Mouse (Mus musculus): ENCODE results near the gene Gm3625. TPM values are rescaled to one million over a fixed set of nuclear protein-coding genes. Genes with fewer than 3 reads are reported as not detected.

Gene Gm3625
- polyA plus RNA-seq, 1 experiment from 2014 or later, result not detected

DNA sequence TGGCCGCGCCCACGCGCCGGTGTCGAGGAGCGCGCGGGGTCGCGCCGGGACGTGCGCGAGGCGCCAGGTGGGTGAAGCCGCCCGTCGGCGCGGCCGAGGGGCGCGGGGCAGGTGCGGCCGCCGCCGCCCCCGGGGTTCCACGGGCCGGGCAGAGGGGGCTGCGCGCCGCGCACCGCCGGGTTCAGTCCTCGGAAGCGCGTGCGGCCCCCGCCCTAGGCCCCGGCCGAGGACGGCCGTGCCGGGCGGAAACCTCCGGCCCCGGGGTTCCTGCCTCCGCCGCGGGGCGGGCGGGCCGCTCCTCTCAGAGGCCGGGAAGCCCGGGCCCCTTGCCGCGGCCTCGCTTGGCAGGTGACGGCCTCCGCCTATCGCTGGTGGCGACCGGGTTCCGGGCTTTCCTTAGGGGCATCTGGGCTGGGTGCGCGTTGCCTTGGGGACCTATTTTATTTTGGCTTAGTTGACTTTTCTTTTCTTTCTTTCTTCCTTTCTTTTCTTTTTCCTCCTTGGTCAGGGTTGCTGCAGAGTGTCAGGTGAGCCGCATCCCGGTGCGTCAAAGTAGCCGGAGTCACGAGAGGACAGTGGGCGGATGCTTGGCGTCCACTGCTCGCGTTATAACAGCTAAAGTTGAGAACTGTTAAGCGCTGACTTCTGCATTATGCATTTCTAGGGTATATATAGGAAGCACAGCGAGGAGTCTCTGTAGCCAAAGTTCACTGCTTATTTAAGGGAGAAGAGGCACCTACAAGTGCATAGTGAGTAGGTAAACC, 621 bp upstream of the Gm3625 start:
- H3K4me1 ChIP-seq, result 0 out of 2 replicates have a peak, but pooled peaks cover 2% of the 10 kb centered on the region
- ATAC-seq (ENCODE audit: insufficient read depth, low FRiP score, low read depth), result peak; percentile 77
- under 1% methylated on average over 33 of the region's 80 CpGs for WGBS

DNA sequence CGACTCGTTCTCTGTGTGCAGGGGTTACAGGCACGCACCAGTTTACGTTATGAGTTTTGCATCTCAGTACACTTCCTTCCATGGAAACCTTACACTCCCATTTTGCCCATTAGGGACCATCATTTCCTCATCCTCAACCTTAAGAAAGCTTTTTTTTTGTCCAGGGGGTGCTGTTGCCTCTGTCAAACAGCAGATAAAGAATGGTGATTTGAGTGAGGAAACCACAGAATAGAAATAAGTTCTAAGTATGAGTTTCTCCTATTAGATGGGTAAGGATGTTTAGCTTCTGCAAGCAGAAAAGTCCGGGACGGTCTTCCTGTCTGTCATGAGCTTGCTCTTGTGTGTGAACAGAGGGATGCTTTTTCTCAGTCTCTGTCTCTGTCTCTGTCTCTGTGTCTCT, 702 bp downstream of the Gm3625 start:
- WGBS, result 55% methylated on average over 6 of the region's 6 CpGs
- no peak for ATAC-seq (ENCODE audit: insufficient read depth, low FRiP score, low read depth)

More for the DNA sequence above, 621 bp upstream of the Gm3625 start:
- no peaks in the 10 kb centered on the region for H3K27me3 ChIP-seq (replicated peaks)
- H3K27ac ChIP-seq, result peak overlapping the region; percentile 83
- peak overlapping the region; percentile 86 for H3K4me2 ChIP-seq
- H3K36me3 ChIP-seq, result no peaks in the 10 kb centered on the region
- H3K9me3 ChIP-seq, result no peaks in the 10 kb centered on the region
- H3K9ac ChIP-seq, result peak overlapping the region; percentile 68
- peak overlapping the region; percentile 75 for H3K4me3 ChIP-seq (replicated peaks)

DNA sequence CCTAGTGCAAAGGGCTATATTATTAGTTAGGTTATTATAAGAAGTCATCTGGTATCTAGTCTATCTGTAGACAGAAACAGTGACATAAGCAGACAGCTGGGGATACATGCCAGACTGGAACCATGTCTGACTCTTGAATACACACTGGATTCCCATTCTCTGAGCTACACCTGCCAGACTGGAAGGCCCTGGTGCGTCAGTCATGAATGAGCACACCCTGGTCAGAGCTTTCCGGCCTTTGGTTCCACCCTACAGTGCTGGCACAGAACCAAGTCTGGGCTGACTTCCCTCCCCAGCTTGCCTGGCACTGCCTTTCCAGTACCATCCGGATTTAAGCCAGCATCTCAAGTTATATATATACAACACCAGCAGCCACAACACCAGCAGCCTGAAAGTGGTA, 4.1 kb downstream of the Gm3625 start:
- no peak overlapping the region for H3K27ac ChIP-seq
- H3K4me2 ChIP-seq, result no peak overlapping the region
- H3K9ac ChIP-seq, result no peak overlapping the region
- H3K27me3 ChIP-seq (replicated peaks), result no peaks in the 10 kb centered on the region
- no peaks in the 10 kb centered on the region for H3K9me3 ChIP-seq
- no peaks in the 10 kb centered on the region for H3K36me3 ChIP-seq
- no peak for ATAC-seq (ENCODE audit: insufficient read depth, low FRiP score, low read depth)
- H3K4me1 ChIP-seq, result no peaks in the 10 kb centered on the region
- H3K4me3 ChIP-seq (replicated peaks), result no peak overlapping the region
- WGBS, result 70% methylated on average over 3 of the region's 3 CpGs

More for the DNA sequence above, 702 bp downstream of the Gm3625 start:
- H3K27me3 ChIP-seq (replicated peaks), result no peaks in the 10 kb centered on the region
- peak overlapping the region; percentile 75 for H3K4me3 ChIP-seq (replicated peaks)
- no peaks in the 10 kb centered on the region for H3K36me3 ChIP-seq
- no peak overlapping the region for H3K9ac ChIP-seq
- peak overlapping the region; percentile 86 for H3K4me2 ChIP-seq
- 0 out of 2 replicates have a peak, but pooled peaks cover 2% of the 10 kb centered on the region for H3K4me1 ChIP-seq
- H3K9me3 ChIP-seq, result no peaks in the 10 kb centered on the region
- no peak overlapping the region for H3K27ac ChIP-seq

DNA sequence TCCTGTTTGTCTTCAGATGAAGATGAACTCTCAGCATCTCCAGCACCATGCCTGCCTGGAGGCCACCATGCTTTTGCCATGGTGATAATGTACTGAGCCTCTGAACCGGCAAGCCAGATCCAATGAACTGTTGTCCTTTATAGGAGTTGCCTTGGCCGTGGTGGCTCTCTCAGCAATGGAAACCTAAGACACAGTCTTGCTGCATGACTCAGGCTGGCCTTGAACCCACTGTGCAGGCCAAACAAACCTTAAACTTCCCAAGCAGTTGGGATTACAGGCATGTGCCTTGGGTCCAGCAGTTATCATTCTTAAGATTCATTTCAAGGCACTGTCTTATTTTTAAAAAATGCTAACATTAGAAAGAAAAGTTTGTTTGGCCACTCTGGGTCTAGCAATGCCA, 4.9 kb downstream of the Gm3625 start:
- 83% methylated on average over 2 of the region's 2 CpGs for WGBS
- ATAC-seq (ENCODE audit: insufficient read depth, low FRiP score, low read depth), result no peak

DNA sequence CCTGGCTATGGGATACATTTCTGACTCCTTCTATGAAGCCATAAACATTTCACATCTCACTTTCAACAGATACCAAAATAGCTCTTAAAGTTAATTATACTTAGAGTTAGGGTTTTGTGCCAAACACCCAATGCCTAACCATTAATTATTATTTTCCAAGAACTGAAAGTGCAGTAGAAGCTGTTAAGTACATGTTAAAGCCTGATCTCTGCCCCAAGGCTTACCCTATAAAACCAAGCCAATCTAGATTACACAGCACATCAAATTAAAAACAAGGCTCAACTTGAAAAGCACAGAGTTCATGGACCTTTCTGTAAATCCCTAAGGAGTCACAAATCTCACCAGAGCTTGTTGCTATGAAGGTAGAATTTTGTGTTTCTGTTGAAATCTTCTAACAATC, 10.4 kb downstream of the Gm3625 start:
- ATAC-seq (ENCODE audit: insufficient read depth, low FRiP score, low read depth), result no peak
- no peaks in the 10 kb centered on the region for H3K4me1 ChIP-seq
- H3K27ac ChIP-seq, result no peak overlapping the region
- no peak overlapping the region for H3K4me3 ChIP-seq (replicated peaks)
- no peaks in the 10 kb centered on the region for H3K27me3 ChIP-seq (replicated peaks)
- no peak overlapping the region for H3K9ac ChIP-seq
- no peaks in the 10 kb centered on the region for H3K9me3 ChIP-seq
- H3K36me3 ChIP-seq, result no peaks in the 10 kb centered on the region
- no peak overlapping the region for H3K4me2 ChIP-seq

More for the DNA sequence above, 4.9 kb downstream of the Gm3625 start:
- H3K36me3 ChIP-seq, result no peaks in the 10 kb centered on the region
- H3K4me1 ChIP-seq, result no peaks in the 10 kb centered on the region
- no peak overlapping the region for H3K4me3 ChIP-seq (replicated peaks)
- no peak overlapping the region for H3K4me2 ChIP-seq
- H3K27me3 ChIP-seq (replicated peaks), result no peaks in the 10 kb centered on the region
- no peaks in the 10 kb centered on the region for H3K9me3 ChIP-seq
- H3K27ac ChIP-seq, result no peak overlapping the region
- no peak overlapping the region for H3K9ac ChIP-seq

DNA sequence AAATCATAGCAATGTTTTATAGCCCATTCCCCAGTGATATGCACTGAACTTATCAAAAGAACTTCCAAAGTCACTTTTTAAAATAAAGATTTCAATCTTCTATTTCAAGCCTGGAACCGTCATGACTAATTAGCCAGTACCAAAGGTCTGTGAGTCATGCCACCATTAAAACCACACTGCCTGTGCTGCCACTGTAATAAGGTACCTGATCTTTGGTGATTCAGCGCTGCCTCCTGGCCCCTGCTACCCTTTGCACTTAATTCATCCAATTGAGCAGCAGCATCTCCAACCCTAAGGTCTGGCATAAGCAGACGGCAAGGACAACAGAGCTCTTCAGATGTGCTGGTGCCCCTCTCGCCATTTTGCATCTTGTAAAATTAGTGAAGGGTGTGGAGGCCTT, 18.7 kb downstream of the Gm3625 start:
- no peaks in the 10 kb centered on the region for H3K4me1 ChIP-seq
- H3K27ac ChIP-seq, result no peak overlapping the region
- 82% methylated on average over 4 of the region's 4 CpGs for WGBS
- no peaks in the 10 kb centered on the region for H3K9me3 ChIP-seq
- no peak overlapping the region for H3K9ac ChIP-seq
- no peak overlapping the region for H3K4me3 ChIP-seq (replicated peaks)
- no peak for ATAC-seq (ENCODE audit: insufficient read depth, low FRiP score, low read depth)
- H3K4me2 ChIP-seq, result no peak overlapping the region
- H3K36me3 ChIP-seq, result no peaks in the 10 kb centered on the region
- no peaks in the 10 kb centered on the region for H3K27me3 ChIP-seq (replicated peaks)

DNA sequence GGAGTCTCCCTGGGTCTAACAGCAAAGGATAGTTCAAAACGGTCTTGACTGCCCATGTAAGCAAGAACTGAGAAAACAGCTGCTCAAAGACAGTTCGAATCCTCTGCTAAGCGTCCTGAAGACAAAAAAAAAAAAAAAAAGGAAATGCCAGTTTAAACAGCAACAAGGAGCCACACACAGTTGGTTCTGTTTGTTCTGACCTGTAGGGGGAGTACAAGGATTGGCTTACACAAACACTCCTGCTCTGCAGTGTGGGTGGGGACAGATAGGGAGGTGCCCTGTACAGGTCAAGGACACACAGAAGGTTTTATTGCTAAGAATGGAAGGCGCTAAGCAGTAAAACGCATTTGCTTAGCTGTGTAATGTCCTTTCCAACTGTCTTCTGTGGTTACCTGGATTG, 20.9 kb downstream of the Gm3625 start:
- Histone ChIP-seq H3K4me1 (no peaks in the 10 kb centered on the region), H3K36me3 (no peaks in the 10 kb centered on the region), H3K27ac (no peak overlapping the region), H3K9me3 (no peaks in the 10 kb centered on the region), H3K9ac (no peak overlapping the region), H3K27me3 (replicated peaks) (no peaks in the 10 kb centered on the region), H3K4me3 (replicated peaks) (no peak overlapping the region), H3K4me2 (no peak overlapping the region)
- WGBS, result 29% methylated on average over 5 of the region's 5 CpGs
- peak; percentile 76 for ATAC-seq (ENCODE audit: insufficient read depth, low FRiP score, low read depth)

DNA sequence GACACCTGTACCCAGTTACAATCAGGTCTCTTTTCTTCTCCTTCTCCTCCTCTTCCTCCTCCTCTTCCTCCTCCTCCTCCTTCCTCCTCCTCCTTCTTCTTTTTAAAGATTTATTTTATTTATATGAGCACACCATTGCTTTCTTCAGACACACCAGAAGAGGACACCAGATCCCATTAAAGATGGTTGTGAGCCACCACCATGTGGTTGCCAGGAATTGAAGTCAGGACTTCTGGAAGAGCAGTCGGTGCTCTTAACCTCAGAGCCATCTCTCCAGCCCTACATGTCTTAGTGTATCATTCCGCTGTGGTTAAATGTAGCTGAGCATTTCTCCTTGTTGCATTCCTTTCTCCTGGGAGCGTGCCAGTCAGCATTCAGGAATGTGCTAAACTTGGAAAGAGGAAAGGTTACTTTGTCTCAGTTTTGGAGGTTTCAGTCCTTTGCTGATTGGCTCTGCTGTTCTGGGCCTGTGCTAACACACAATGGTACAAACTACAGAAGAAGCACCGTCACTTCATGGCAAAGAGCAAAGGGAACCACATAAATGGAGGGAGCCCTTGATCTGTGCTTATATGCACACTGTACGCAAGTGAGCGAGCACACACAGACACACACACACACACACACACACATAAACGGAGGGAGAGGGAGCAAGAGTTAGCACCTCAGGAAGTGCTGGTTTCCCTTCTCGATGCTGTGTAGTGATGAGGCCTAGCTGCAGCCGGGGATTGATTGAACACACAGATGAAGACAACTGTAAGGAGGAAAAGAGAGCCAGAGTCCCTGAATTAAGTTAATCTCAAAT, 34.0 kb downstream of the Gm3625 start:
- H3K9ac ChIP-seq, result no peak overlapping the region
- H3K36me3 ChIP-seq, result no peaks in the 10 kb centered on the region
- no peaks in the 10 kb centered on the region for H3K9me3 ChIP-seq
- no peak overlapping the region for H3K4me2 ChIP-seq
- no peaks in the 10 kb centered on the region for H3K27me3 ChIP-seq (replicated peaks)
- no peak overlapping the region for H3K27ac ChIP-seq
- 53% methylated on average over 9 of the region's 9 CpGs for WGBS
- H3K4me3 ChIP-seq (replicated peaks), result no peak overlapping the region
- no peak for ATAC-seq (ENCODE audit: insufficient read depth, low FRiP score, low read depth)
- H3K4me1 ChIP-seq, result 0 out of 2 replicates have a peak, but pooled peaks cover 4% of the 10 kb centered on the region

DNA sequence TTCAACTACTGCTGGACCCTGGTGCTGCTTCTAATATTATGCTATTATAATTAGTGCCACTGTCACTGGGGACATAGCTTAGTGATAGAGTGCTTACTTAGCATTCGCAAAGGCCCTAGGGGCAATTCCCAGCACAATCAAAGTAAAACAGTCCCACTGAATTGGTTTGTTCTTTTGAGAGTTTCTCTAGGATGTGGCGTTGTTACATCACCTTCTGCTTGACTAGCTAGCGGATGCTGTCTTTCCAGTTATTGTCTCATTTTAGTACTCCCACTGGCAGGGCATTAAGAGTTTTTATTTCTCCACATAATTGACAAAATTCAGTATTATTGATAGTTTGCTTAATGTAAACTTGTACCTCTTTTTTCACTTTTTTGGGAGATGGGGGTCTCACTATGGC, 34.7 kb downstream of the Gm3625 start:
- H3K27me3 ChIP-seq (replicated peaks), result no peaks in the 10 kb centered on the region
- ATAC-seq (ENCODE audit: insufficient read depth, low FRiP score, low read depth), result no peak
- 0 out of 2 replicates have a peak, but pooled peaks cover 4% of the 10 kb centered on the region for H3K4me1 ChIP-seq
- no peaks in the 10 kb centered on the region for H3K9me3 ChIP-seq
- no peak overlapping the region for H3K9ac ChIP-seq
- H3K4me3 ChIP-seq (replicated peaks), result no peak overlapping the region
- no peak overlapping the region for H3K4me2 ChIP-seq
- H3K27ac ChIP-seq, result no peak overlapping the region
- no peaks in the 10 kb centered on the region for H3K36me3 ChIP-seq
- 85% methylated on average over 3 of the region's 3 CpGs for WGBS

DNA sequence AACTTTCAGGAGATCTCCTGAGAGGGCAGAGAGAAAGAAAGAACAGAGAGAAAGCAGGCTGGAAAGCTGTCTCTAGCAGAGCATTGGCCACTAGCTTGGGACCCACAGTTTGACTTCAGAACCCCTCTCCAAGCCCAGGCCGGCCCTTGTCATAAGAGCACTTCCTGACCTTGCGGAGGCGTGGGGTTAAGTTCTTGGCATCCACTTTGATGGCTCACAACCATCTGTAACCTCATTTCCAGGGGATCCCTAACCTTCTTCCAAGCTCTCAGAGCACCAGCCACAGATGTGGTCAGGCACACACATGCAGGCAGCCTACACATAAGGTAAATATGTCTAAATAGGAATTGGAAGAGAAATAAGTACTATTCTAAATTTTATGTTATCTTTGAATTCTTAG, 35.3 kb downstream of the Gm3625 start:
- H3K36me3 ChIP-seq, result no peaks in the 10 kb centered on the region
- no peak overlapping the region for H3K4me3 ChIP-seq (replicated peaks)
- H3K4me2 ChIP-seq, result no peak overlapping the region
- no peak overlapping the region for H3K27ac ChIP-seq
- H3K9ac ChIP-seq, result no peak overlapping the region
- 0 out of 2 replicates have a peak, but pooled peaks cover 4% of the 10 kb centered on the region for H3K4me1 ChIP-seq
- H3K9me3 ChIP-seq, result no peaks in the 10 kb centered on the region
- WGBS, result 64% methylated on average over 3 of the region's 3 CpGs
- no peaks in the 10 kb centered on the region for H3K27me3 ChIP-seq (replicated peaks)
- no peak for ATAC-seq (ENCODE audit: insufficient read depth, low FRiP score, low read depth)

DNA sequence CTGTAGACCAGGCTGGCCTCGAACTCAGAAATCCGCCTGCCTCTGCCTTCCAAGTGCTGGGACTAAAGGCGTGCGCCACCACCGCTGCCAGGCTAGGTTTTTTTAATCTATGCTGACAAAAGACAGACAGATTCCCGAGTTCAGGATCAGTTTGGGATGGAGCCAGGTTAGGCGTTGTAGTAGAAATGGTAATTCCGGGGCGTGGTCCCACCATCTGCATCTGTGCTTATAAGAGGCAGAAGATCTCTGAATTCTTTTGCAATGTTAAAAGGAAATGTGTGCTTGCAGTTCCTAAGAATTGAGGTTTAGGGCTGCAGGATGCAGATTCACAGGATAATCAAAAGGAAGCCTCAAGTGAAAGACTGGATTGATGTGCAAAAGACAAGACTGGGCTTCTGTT, 35.8 kb downstream of the Gm3625 start:
- Histone ChIP-seq H3K27me3 (replicated peaks) (no peaks in the 10 kb centered on the region), H3K9me3 (no peaks in the 10 kb centered on the region)
- WGBS, result 81% methylated on average over 9 of the region's 9 CpGs

DNA sequence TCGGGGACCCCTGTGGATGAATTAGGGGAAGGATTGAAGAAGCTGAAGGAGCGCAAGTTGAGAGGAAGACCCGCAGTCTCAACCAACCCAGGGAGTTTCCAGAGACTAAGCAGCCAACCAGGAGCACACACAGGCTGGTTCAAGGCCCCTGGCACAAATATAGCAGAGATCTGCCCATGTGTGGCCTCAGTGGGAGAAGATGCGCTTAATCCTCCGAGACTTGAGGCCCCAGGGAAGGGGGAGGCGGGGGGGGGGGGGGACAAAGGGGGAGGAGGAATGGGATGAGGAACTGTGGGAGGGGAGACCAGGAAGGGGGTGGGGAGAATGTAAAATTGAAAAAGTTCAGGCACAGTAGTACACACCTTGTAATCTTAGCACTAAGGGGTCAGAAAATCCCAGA, 37.3 kb downstream of the Gm3625 start:
- H3K4me3 ChIP-seq (replicated peaks), result no peak overlapping the region
- no peak for ATAC-seq (ENCODE audit: insufficient read depth, low FRiP score, low read depth)
- 0 out of 2 replicates have a peak, but pooled peaks cover 4% of the 10 kb centered on the region for H3K4me1 ChIP-seq
- no peak overlapping the region for H3K4me2 ChIP-seq
- H3K9me3 ChIP-seq, result no peaks in the 10 kb centered on the region
- no peaks in the 10 kb centered on the region for H3K36me3 ChIP-seq
- no peak overlapping the region for H3K9ac ChIP-seq
- H3K27ac ChIP-seq, result no peak overlapping the region
- 77% methylated on average over 5 of the region's 6 CpGs for WGBS
- no peaks in the 10 kb centered on the region for H3K27me3 ChIP-seq (replicated peaks)

More for the DNA sequence above, 35.8 kb downstream of the Gm3625 start:
- Histone ChIP-seq H3K27ac (no peak overlapping the region), H3K4me2 (no peak overlapping the region), H3K4me1 (0 out of 2 replicates have a peak, but pooled peaks cover 4% of the 10 kb centered on the region), H3K9ac (no peak overlapping the region), H3K36me3 (no peaks in the 10 kb centered on the region), H3K4me3 (replicated peaks) (no peak overlapping the region)
- ATAC-seq (ENCODE audit: insufficient read depth, low FRiP score, low read depth), result no peak

Data from stomach, embryonic 15.5 days (tissue).